Mouse (Mus musculus): Measurements from ENCODE around the gene Fah.

Fah gene

DNA sequence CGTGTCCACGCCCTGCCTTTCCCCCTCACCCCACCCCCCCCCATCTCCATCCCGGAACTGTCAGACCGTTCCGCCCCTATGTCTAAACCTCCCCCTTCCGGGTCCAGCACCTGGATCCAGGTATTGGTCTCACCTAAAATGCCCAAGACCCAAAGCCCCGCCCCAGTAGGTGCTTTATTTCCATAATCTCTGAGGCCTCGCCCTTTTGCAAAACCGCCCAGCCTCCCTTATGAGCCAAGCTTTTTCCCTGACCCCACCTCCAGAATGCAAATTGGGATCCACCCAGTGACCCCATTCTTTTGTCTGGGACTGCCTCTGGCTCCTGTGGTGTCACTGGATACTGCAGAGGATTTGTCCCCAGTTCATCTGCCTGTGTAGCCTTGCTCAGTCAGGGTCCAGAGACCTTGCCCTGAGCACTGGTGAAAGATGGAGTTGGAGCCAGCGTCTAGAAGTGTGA, at the start of gene Fah:
Gene Fah, minus strand, starts transcription at position 430 of the 457 bp plus-strand sequence.
- DNase-seq = no peak

- DNase-seq = no peak
Measured at GRCm38 (mm10) chr7:84652740-84653139, 46.2 kb upstream of the Fah start.

- DNase-seq = no peak
Measured at GRCm38 (mm10) chr7:84651987-84652321, 45.4 kb upstream of the Fah start.

- DNase-seq = no peak
Measured at GRCm38 (mm10) chr7:84651303-84651986, 44.9 kb upstream of the Fah start.

- no peak for DNase-seq
Measured at GRCm38 (mm10) chr7:84649016-84649415, 42.5 kb upstream of the Fah start.

- no peak for DNase-seq
Measured at GRCm38 (mm10) chr7:84646256-84646655, 39.7 kb upstream of the Fah start.

DNA sequence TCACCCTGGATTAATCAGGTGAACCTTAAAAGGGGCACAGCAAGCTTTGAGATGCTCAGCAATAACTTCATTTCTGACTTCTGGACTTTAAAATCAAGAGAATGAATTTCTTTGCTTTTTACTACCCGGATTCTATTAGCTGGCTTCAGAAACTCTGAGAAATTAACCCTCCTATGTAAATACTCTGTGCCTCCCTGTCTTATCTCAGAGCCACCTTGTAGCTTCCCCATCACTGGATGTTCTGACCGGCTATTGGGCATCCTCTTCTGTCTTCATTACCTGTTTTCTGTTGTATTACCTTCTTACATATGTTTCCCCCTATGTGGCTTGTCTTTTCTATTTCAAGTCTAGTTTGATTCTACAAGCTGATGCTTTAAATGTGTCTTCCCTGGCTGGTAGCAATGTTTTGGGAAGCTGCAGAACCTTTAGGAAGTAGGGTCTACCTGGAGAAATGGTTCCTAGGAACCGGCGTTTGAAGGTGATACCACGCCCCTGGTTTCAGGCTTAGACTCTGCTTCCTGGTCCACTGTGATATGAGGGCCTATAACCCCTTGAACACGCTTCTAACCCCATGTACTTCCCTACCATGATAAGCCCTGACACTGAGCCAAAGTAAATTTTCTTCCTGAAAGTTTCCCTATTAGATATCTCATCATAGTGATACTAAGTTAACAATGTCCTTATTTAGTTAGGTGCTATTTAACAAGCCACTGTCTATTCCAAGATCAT, 36.9 kb upstream of the Fah start:
- no peak for DNase-seq

GRCm38 (mm10) chr7:84642159-84642928, 35.8 kb upstream of the Fah start:
- no peak for DNase-seq

GRCm38 (mm10) chr7:84636939-84637338, 30.4 kb upstream of the Fah start:
- DNase-seq = no peak

GRCm38 (mm10) chr7:84631878-84632277, 25.4 kb upstream of the Fah start:
- no peak for DNase-seq

- no peak for DNase-seq
Measured at GRCm38 (mm10) chr7:84623718-84624117, 17.2 kb upstream of the Fah start.

GRCm38 (mm10) chr7:84620956-84621355, 14.4 kb upstream of the Fah start:
- DNase-seq = no peak

GRCm38 (mm10) chr7:84618951-84619350, 12.4 kb upstream of the Fah start:
- DNase-seq = no peak

DNA sequence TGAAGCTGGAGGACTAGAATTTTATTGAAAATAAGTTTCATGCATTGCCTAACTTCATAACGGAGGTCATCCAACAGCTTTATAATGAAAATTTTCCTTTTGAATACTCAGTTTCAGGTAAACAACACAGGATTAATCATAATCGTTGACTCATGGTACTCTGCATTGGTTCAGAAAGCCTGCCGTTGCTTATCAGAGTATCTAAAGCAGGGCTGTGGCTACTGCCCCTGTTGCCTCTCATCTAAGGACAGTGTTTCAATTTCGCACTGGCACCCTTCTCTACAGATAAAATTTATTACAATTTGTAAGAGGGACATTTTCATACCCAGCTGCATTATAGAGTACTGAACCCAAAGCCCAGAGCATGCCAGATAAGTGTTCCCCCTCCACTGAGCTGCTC, 5.9 kb upstream of the Fah start:
- DNase-seq = no peak

DNA sequence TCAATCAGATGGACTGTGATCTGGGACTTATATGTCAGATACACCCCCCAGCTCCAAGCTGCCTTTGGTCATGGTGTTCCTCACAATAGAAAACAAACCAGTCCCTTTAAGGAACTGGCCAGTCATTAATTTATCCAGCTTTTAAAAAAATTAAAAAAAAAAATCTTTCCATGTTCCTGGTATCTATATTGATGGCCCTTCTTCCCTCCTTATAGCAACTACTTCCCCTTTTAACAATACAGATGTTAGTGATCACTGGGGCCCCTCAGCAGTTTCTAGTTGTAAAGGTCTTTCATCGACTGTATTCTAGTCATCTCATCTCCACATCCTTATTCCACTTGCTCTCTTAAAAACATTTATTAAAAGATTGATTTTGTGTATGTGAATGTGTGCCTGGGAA, 5.1 kb upstream of the Fah start:
- no peak for DNase-seq

- DNase-seq = peak; percentile 74
Measured at GRCm38 (mm10) chr7:84605704-84606292, 724 bp downstream of the Fah start.

- DNase-seq = no peak
Measured at GRCm38 (mm10) chr7:84605033-84605687, 1.4 kb downstream of the Fah start.

DNA sequence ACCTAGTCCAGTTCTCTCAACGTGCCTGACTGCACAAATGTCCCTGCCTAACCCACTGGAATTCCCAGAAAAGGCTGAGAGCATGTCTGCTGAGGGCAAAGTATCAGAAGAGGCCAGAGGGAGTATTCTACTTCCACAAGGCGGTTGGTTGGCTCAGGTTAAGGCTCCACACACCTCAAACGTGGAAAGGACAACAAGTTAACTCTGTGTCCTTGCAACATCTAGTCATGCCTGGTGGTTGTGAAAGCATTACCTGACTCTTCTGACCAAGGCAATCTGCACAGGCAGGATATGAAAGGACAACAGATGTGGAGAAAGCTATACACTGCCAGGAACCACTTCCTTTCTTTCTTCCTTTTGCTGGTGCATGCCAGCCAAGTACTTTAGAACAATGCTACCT, 2.0 kb downstream of the Fah start:
- no peak for DNase-seq

DNA sequence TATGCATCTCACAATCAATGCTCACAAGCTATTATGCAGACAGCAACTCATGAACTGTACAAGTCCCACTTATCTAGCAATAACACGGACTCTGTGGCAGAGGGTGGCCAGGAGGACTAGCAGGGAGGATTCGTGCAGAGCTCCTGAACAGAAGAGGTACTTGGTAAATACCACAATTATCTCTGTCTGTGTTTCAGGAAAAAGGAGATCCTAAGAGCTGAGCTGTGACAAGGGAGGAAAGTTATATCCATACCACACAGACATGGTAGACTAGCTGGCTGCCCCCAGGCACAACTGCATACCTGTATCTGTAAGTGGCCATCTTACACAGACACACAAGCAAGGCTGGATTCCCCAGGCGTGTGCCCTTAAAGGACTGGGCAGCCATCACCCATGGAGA, 5.2 kb downstream of the Fah start:
- DNase-seq = no peak

DNA sequence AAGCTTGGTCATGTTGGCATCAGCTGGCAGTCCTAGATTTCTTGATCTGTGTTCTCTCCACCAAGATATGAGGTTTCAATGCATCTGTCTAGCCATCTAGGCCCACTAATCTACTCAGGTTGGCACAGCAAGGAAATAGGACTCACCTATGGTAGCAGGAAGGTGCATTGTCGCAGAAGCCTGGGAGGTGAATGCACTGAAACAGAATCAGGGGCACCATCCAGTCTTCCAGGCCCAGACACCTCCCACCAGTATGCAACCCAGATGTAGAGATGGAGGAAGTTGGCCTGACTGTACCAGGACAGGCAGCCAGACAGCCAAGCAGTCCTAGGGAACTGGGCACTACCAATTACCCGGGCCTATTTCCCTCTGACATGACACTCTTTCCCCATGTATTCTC, 5.9 kb downstream of the Fah start:
- DNase-seq = no peak

DNA sequence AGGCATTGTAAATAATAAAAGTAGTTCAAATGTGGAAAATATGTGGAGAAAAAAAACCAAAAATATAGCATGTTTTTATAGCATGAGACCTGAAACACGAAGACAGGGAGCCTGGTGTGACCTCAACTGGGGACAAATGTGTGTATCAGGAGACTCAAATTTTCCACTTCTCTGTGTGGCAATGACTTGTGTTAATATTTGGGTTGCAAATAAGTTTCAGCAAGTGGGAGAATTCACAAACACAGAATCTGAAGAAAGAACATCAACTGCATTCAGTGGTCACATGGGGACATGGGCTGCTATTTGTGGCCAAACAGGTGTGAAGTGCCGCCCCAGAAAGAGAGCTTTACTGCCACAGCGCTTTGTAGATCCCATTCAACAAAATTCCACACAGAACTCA, 9.9 kb downstream of the Fah start:
- no peak for DNase-seq

DNA sequence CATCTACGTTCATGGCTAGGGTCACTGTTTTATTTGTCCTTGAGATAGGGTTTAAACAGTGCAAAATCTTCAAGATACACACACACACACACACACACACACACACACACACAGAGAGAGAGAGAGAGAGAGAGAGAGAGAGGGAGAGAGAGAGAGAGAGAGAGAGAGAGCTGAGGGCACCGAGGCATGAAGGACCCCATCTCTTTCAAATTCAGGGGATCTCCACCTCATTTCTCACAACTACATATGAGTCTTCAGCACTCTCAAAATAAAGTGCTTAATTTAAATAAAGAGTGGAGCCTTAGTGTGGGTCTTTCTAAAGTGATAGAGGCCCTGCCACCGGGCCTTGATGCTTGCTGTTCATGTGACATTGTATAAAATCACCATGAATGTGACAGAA, 10.5 kb downstream of the Fah start:
- DNase-seq = no peak

DNA sequence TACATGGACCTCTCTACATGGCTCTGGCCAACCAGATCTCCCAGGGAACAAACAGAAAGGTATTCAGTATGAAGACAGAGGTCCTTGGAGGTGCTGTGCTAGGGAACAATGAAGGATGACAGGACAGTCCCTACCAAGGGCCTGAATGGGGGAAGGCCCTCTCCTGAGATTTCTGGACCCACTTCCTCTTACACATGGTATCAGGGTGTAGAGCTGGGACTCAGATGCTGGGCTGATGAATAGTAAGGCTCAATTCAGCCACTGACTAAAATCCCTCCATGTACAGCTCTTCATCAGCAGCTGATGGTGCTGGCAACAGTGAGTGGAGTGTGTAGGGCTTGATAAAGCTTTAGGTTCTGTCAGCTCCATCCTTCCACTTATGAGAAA, 11.6 kb downstream of the Fah start:
- no peak for DNase-seq
